Mouse (Mus musculus) embryonic facial prominence, embryonic 11.5 days (tissue): ENCODE measurements at regions not wholly inside any gene's neighbourhood (a gene's known extent, or its start where the extent isn't known, plus 50 kb on each side); places are given as distances from the start of the nearest gene placed in this dataset.
A peak's percentile ranks its signal among the peaks of the same experiment; 100 is the strongest.

Experiments
- ATAC-seq: fragments of 200-750 bp; cut with Nextera tagmentation; replicated peaks from 2 replicates; pipeline ENCODE4 v1.8.0; 2017; ENCODE audit warnings: low read depth; ENCODE audit not compliant: insufficient number of reproducible peaks, low FRiP score, low TSS enrichment
- DNase-seq: peaks from one replicate; pipeline ENCODE4 v3.0.0-alpha.2; 2015; ENCODE audit warnings: low spot score
- H3K27ac ChIP-seq: fragments of 300-500 bp; sonication (generic); replicated peaks from 2 replicates; pipeline ENCODE4 v1.5.1; 2014; ENCODE audit warnings: mild to moderate bottlenecking, low read depth, low read length, control low read depth
- H3K27me3 ChIP-seq: fragments of 300-500 bp; sonication (generic); 2 replicates; pipeline ENCODE4 v1.6.1; 2014; ENCODE audit warnings: mild to moderate bottlenecking, low read length, moderate library complexity, mixed read lengths; ENCODE audit not compliant: control insufficient read depth, insufficient read depth
- H3K36me3 ChIP-seq: fragments of 300-500 bp; sonication (generic); replicated peaks from 2 replicates; pipeline ENCODE4 v1.6.1; 2014; ENCODE audit warnings: low read depth, mild to moderate bottlenecking, low read length, moderate library complexity, mixed read lengths; ENCODE audit not compliant: control insufficient read depth, insufficient read depth
- H3K4me1 ChIP-seq: fragments of 300-500 bp; sonication (generic); 2 replicates; pipeline ENCODE4 v1.6.1; 2014; ENCODE audit warnings: low read length, mixed read lengths; ENCODE audit not compliant: control insufficient read depth, insufficient read depth
- H3K4me2 ChIP-seq: fragments of 300-500 bp; sonication (generic); 2 replicates; pipeline ENCODE4 v1.6.1; 2014; ENCODE audit warnings: low read depth, mild to moderate bottlenecking, control low read depth, low read length, moderate library complexity
- H3K4me3 ChIP-seq: fragments of 300-500 bp; sonication (generic); 2 replicates; pipeline ENCODE4 v1.5.1; 2014; ENCODE audit warnings: low read depth, low read length, control low read depth
- H3K9ac ChIP-seq: fragments of 300-500 bp; sonication (generic); replicated peaks from 2 replicates; pipeline ENCODE4 v1.6.1; 2014; ENCODE audit warnings: mild to moderate bottlenecking, control low read depth, low read length
- H3K9me3 ChIP-seq: fragments of 300-500 bp; sonication (generic); replicated peaks from 2 replicates; pipeline ENCODE4 v1.6.1; 2016; ENCODE audit warnings: mild to moderate bottlenecking, low read length, inconsistent platforms, mixed read lengths; ENCODE audit not compliant: control insufficient read depth
- WGBS: fragments of 180-500 bp; shearing (Covaris S2); extraction: QIAGEN DNeasy Blood & Tissue Kit; methylation state at CpG from one replicate; pipeline ENCODE4 v1.1.7; 2014; 5-methylcytosine and 5-hydroxymethylcytosine counted together

- Histone ChIP-seq H3K4me2 (no peak overlapping the region), H3K9me3 (no peaks in the 10 kb centered on the region), H3K4me1 (no peaks in the 10 kb centered on the region), H3K27me3 (no peaks in the 10 kb centered on the region), H3K36me3 (no peaks in the 10 kb centered on the region), H3K4me3 (no peak overlapping the region), H3K27ac (no peak overlapping the region), H3K9ac (no peak overlapping the region)
- no peak for ATAC-seq
- WGBS = 67% methylated on average over 1 of the region's 1 CpGs
- DNase-seq = no peak
Observed at GRCm38 (mm10) chr14:45827096-45827495, 169.2 kb upstream of the Ddhd1 start.

- Histone ChIP-seq H3K27me3 (no peaks in the 10 kb centered on the region), H3K4me1 (no peaks in the 10 kb centered on the region), H3K27ac (no peak overlapping the region), H3K4me3 (no peak overlapping the region), H3K36me3 (no peaks in the 10 kb centered on the region), H3K4me2 (no peak overlapping the region), H3K9ac (no peak overlapping the region), H3K9me3 (no peaks in the 10 kb centered on the region)
- no peak for ATAC-seq
- no peak for DNase-seq
- WGBS = 95% methylated on average over 5 of the region's 5 CpGs
Observed at GRCm38 (mm10) chr14:45830457-45830856, 172.5 kb upstream of the Ddhd1 start.

DNA sequence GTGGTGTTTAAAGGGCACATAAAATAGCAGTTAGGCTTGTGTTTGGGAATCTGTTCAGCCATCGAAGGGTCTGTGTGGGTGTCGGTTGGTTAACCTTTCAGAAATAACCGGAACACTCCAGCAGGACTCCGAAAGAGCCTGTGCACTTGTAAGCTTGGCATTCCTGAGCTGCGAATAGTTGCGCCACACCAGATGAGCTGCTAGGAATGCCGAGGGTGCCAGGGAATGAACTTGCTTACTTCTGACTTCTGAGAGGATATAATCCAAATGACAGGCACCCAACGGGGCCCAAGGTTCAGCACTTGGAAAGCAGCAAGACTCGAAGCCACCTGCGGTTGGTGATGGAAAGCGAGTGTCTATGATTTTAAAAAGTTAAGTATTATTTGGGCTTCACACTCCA is 179.1 kb upstream of the Ddhd1 start:
- no peak overlapping the region for H3K27ac ChIP-seq
- no peak overlapping the region for H3K9ac ChIP-seq
- DNase-seq (no peak), ATAC-seq (no peak)
- WGBS = 90% methylated on average over 11 of the region's 11 CpGs
- H3K27me3 ChIP-seq = no peaks in the 10 kb centered on the region
- no peaks in the 10 kb centered on the region for H3K4me1 ChIP-seq
- H3K4me2 ChIP-seq = no peak overlapping the region
- H3K36me3 ChIP-seq = no peaks in the 10 kb centered on the region
- no peak overlapping the region for H3K4me3 ChIP-seq
- no peaks in the 10 kb centered on the region for H3K9me3 ChIP-seq

GRCm38 (mm10) chr14:45843829-45844228 is 185.9 kb upstream of the Ddhd1 start:
- no peak overlapping the region for H3K9ac ChIP-seq
- 97% methylated on average over 1 of the region's 1 CpGs for WGBS
- no peaks in the 10 kb centered on the region for H3K4me1 ChIP-seq
- DNase-seq = no peak
- no peak overlapping the region for H3K4me3 ChIP-seq
- H3K4me2 ChIP-seq = no peak overlapping the region
- ATAC-seq = no peak
- no peak overlapping the region for H3K27ac ChIP-seq
- H3K36me3 ChIP-seq = no peaks in the 10 kb centered on the region
- H3K27me3 ChIP-seq = no peaks in the 10 kb centered on the region
- H3K9me3 ChIP-seq = no peaks in the 10 kb centered on the region

DNA sequence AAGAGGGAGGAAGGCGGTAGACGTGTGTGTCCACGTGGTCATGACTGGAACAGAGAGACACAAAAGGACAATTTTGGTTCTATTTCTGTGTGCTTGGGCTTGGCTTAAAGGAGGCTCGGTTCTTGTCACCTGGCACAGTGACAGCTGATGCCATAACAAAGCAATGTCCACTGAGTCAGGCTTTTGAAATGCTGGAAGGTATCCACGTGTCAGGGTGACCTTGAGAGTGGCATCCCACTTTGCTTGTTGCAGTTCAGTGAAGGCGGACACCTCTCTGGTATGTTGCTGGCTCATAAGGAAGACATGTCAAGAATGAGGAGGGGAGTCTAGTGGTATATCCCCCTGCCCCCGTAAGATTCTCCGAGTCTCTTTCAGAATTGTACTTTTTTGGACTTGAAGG is 192.6 kb upstream of the Ddhd1 start:
- H3K4me1 ChIP-seq = no peaks in the 10 kb centered on the region
- no peak overlapping the region for H3K4me3 ChIP-seq
- no peak for DNase-seq
- no peak overlapping the region for H3K9ac ChIP-seq
- no peaks in the 10 kb centered on the region for H3K27me3 ChIP-seq
- H3K27ac ChIP-seq = no peak overlapping the region
- 83% methylated on average over 8 of the region's 8 CpGs for WGBS
- ATAC-seq = no peak
- H3K36me3 ChIP-seq = no peaks in the 10 kb centered on the region
- no peak overlapping the region for H3K4me2 ChIP-seq
- H3K9me3 ChIP-seq = no peaks in the 10 kb centered on the region

GRCm38 (mm10) chr14:45878428-45878827 is 220.5 kb upstream of the Ddhd1 start:
- WGBS = 13% methylated on average over 9 of the region's 9 CpGs
- no peak overlapping the region for H3K4me3 ChIP-seq
- no peaks in the 10 kb centered on the region for H3K9me3 ChIP-seq
- H3K27ac ChIP-seq = no peak overlapping the region
- 0 out of 2 replicates have a peak, but pooled peaks have one; percentile 18 for ATAC-seq
- H3K4me2 ChIP-seq = no peak overlapping the region
- no peaks in the 10 kb centered on the region; the same call in 1 of the 2 replicates for H3K27me3 ChIP-seq
- peak; percentile 74 for DNase-seq
- H3K9ac ChIP-seq = no peak overlapping the region
- H3K4me1 ChIP-seq = no peaks in the 10 kb centered on the region
- no peaks in the 10 kb centered on the region for H3K36me3 ChIP-seq

- H3K9me3 ChIP-seq = no peaks in the 10 kb centered on the region
- ATAC-seq (no peak), DNase-seq (peak; percentile 40)
- H3K27me3 ChIP-seq = no peaks in the 10 kb centered on the region; the same call in 1 of the 2 replicates
- no peak overlapping the region for H3K4me3 ChIP-seq
- no peaks in the 10 kb centered on the region for H3K36me3 ChIP-seq
- no peaks in the 10 kb centered on the region for H3K4me1 ChIP-seq
- 10% methylated on average over 6 of the region's 6 CpGs for WGBS
- H3K9ac ChIP-seq = no peak overlapping the region
- H3K27ac ChIP-seq = no peak overlapping the region
- no peak overlapping the region for H3K4me2 ChIP-seq
Observed at GRCm38 (mm10) chr14:45920783-45921182, 262.8 kb upstream of the Ddhd1 start.

DNA sequence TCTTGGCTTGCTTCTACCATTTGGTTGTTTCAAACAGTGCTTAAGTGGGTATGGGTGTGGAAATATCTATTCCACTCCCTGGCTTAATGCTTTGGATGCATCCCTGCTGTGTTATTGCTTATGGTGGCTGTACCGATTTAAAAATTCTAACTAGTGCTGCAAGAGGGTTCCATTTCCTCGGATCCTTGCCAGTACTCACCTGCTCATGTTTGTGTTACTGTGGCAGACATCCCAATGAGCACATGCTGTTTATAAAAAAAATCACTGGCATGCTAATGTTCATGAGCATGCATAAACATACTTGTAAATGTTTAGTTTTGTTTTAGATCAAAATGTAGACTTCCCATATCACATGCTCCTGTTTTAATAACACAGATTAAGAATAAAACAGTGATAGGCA is 285.6 kb upstream of the Ddhd1 start:
- Histone ChIP-seq H3K27ac (no peak overlapping the region), H3K4me2 (no peak overlapping the region), H3K4me1 (0 out of 2 replicates have a peak, but pooled peaks cover 2% of the 10 kb centered on the region), H3K27me3 (no peaks in the 10 kb centered on the region), H3K4me3 (no peak overlapping the region), H3K9ac (no peak overlapping the region), H3K36me3 (no peaks in the 10 kb centered on the region), H3K9me3 (no peaks in the 10 kb centered on the region)
- DNase-seq (no peak), ATAC-seq (no peak)
- WGBS = 83% methylated on average over 2 of the region's 2 CpGs
